Mouse (Mus musculus): ENCODE data around the gene Chd1.
"Not testable (repeated sequence)": the region's sequence is repeated elsewhere in the genome, so short reads cannot be mapped to it uniquely, and the experiment has no call there.

DNA sequence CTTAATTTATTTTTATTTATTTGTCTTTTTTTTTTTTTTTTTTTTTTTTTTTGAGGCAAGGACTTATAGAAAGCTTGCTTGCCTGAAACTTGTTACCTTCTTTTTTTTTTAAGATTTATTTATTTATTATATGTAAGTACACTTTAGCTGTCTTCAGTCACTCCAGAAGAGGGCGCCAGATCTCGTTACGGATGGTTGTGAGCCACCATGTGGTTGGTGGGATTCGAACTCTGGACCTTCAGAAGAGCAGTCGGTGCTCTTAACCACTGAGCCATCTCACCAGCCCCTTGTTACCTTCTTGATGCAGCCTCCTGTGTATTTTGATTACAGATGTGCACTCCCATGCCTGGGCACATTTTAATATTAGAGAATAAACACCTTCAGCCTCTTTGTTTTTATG lies 46.5 kb downstream of the Chd1 start:
- TF ChIP-seq FLI1 (IDR thresholded peaks at IDR 0.05; ENCODE audit: low read length); GATA1 (IDR thresholded peaks at IDR 0.05; ENCODE audit: borderline replicate concordance, low read length): not testable (repeated sequence)

Measured in megakaryocyte, embryonic 14.5 days (primary cell).